Mouse (Mus musculus) thymus, adult 2 months (tissue): ENCODE measurements around the gene Kif2a.

ENCODE experiments used
- CTCF ChIP-seq: fragments of 200-500 bp; IDR thresholded peaks from 2 replicates; pipeline ENCODE4 v1.5.1; 2012; ENCODE audit warnings: mild to moderate bottlenecking, control low read depth, low read length, moderate library complexity, borderline replicate concordance; ENCODE audit not compliant: control insufficient read depth, poor library complexity, insufficient read depth; ENCODE audit errors: extremely low read depth
- POLR2A ChIP-seq: fragments of 200-500 bp; IDR thresholded peaks from 2 replicates; pipeline ENCODE4 v1.6.1; 2012; ENCODE audit warnings: mild to moderate bottlenecking, low read length, control low read depth, moderate library complexity; ENCODE audit not compliant: control insufficient read depth, poor library complexity, insufficient read depth; ENCODE audit errors: extremely low read depth

DNA sequence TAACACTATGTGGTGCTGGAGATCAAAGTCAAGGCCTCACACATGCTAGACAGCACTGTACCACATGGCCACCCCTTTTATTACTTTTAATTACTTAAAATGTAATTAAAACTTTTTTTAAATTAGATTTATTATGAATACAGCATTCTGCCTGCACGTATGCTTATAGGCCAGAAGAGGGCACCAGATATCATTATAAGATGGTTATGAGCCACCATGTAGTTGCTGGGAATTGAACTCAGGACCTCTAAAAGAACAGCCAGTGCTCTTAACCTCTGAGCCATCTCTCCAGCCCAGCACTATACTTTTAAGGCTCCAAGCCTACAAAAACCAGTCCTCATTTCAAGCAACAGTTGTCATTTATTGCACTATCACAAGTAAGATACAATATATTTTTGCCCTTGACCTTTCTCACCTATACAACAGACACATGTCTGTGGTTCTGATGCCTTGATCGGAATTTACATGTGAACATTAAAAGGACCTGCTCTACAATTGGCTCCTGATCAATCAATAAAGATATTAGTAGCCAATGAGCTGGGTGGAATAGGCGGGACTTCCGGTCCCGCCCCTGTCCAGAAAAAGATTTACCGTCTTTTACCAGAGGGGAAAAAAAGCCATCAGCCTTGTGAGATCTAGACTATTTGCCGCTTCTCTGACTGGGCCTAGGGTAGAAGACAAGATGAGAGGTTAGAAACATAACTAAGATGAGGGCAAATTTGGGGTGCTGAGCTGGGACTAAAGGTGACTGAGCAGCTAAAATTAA lies 80.5 kb downstream of the Kif2a start:
- TF ChIP-seq CTCF = no peak
- TF ChIP-seq POLR2A = no peak
